Mouse (Mus musculus) liver, adult 2 months (tissue): ENCODE measurements at regions not wholly inside any gene's neighbourhood (a gene's known extent, or its start where the extent isn't known, plus 50 kb on each side); places are given as distances from the start of the nearest gene placed in this dataset.

Source experiments
- DNase-seq: peaks from one replicate; pipeline ENCODE4 v3.0.0-alpha.2; 2011; ENCODE audit warnings: low read depth, low spot score; ENCODE audit errors: extremely low read depth
- H3K27ac ChIP-seq: fragments of 200-500 bp; replicated peaks from 2 replicates; pipeline ENCODE4 v1.5.1; 2012; ENCODE audit warnings: low read depth, mild to moderate bottlenecking, control low read depth, inconsistent platforms, low read length; ENCODE audit not compliant: insufficient read depth
- H3K27me3 ChIP-seq: fragments of 200-500 bp; 2 replicates; pipeline ENCODE4 v1.6.1; 2012; ENCODE audit warnings: mild to moderate bottlenecking, moderate library complexity, low read length, inconsistent platforms; ENCODE audit not compliant: control insufficient read depth, insufficient read depth
- H3K36me3 ChIP-seq: fragments of 200-500 bp; 2 replicates; pipeline ENCODE4 v1.6.1; 2012; ENCODE audit warnings: low read length, inconsistent platforms; ENCODE audit not compliant: control insufficient read depth, insufficient read depth
- H3K4me1 ChIP-seq: fragments of 200-500 bp; 2 replicates; pipeline ENCODE4 v1.6.1; 2011; ENCODE audit warnings: low read length; ENCODE audit not compliant: control insufficient read depth, insufficient read depth
- H3K4me3 ChIP-seq: fragments of 200-500 bp; 2 replicates; pipeline ENCODE4 v1.5.1; 2011; ENCODE audit warnings: low read depth, mild to moderate bottlenecking, control low read depth, low read length, moderate library complexity; ENCODE audit not compliant: insufficient read depth
- H3K79me2 ChIP-seq: fragments of 200-500 bp; 2 replicates; pipeline ENCODE4 v1.6.1; 2012; ENCODE audit warnings: inconsistent platforms, mild to moderate bottlenecking, low read length, moderate library complexity; ENCODE audit not compliant: control insufficient read depth, insufficient read depth
- H3K9ac ChIP-seq: fragments of 200-500 bp; 2 replicates; pipeline ENCODE4 v1.6.1; 2012; ENCODE audit warnings: low read depth, mild to moderate bottlenecking, control low read depth, inconsistent platforms, low read length
- CTCF ChIP-seq: fragments of 200-500 bp; IDR thresholded peaks from 2 replicates; pipeline ENCODE4 v1.5.1; 2011; ENCODE audit warnings: low read depth, low read length, control low read depth
- POLR2A ChIP-seq: fragments of 200-500 bp; IDR thresholded peaks from 2 replicates; pipeline ENCODE4 v1.6.1; 2011; ENCODE audit warnings: low read length, control low read depth; ENCODE audit not compliant: insufficient read depth; ENCODE audit errors: extremely low read depth
- WGBS: fragments of 180-500 bp; shearing (Covaris S2); methylation state at CpG from one replicate; pipeline ENCODE4 v1.1.7; 2018; 5-methylcytosine and 5-hydroxymethylcytosine counted together

GRCm38 (mm10) chr14:110276192-110276591 lies 478.8 kb downstream of the Slitrk6 start:
- no peak for TF ChIP-seq CTCF
- no peak for TF ChIP-seq POLR2A
- DNase-seq = no peak
- no peaks in the 10 kb centered on the region for H3K4me1 ChIP-seq
- 36% methylated on average over 1 of the region's 1 CpGs for WGBS
- H3K27ac ChIP-seq = no peak overlapping the region
- no peaks in the 10 kb centered on the region for H3K36me3 ChIP-seq
- no peak overlapping the region for H3K4me3 ChIP-seq
- H3K27me3 ChIP-seq = no peaks in the 10 kb centered on the region
- H3K79me2 ChIP-seq = no peaks in the 10 kb centered on the region
- no peak overlapping the region for H3K9ac ChIP-seq

- DNase-seq = no peak
- Histone ChIP-seq H3K27ac (no peak overlapping the region), H3K79me2 (no peaks in the 10 kb centered on the region), H3K4me3 (no peak overlapping the region), H3K4me1 (no peaks in the 10 kb centered on the region), H3K9ac (no peak overlapping the region), H3K27me3 (no peaks in the 10 kb centered on the region), H3K36me3 (no peaks in the 10 kb centered on the region)
- no peak for TF ChIP-seq POLR2A
- no peak for TF ChIP-seq CTCF
- WGBS = 62% methylated on average over 2 of the region's 2 CpGs
Measured at GRCm38 (mm10) chr14:110271270-110271669, 483.7 kb downstream of the Slitrk6 start.

- no peak overlapping the region for H3K27ac ChIP-seq
- no peak overlapping the region for H3K9ac ChIP-seq
- no peaks in the 10 kb centered on the region for H3K36me3 ChIP-seq
- no peak overlapping the region for H3K4me3 ChIP-seq
- 81% methylated on average over 1 of the region's 1 CpGs for WGBS
- no peak for TF ChIP-seq CTCF
- TF ChIP-seq POLR2A = no peak
- DNase-seq = no peak
- no peaks in the 10 kb centered on the region for H3K4me1 ChIP-seq
- H3K27me3 ChIP-seq = no peaks in the 10 kb centered on the region
- H3K79me2 ChIP-seq = no peaks in the 10 kb centered on the region
Measured at GRCm38 (mm10) chr14:110244466-110244865, 510.5 kb downstream of the Slitrk6 start.

- DNase-seq = no peak
- no peak for TF ChIP-seq POLR2A
- TF ChIP-seq CTCF = no peak
- Histone ChIP-seq H3K4me3 (no peak overlapping the region), H3K79me2 (no peaks in the 10 kb centered on the region), H3K27me3 (no peaks in the 10 kb centered on the region), H3K4me1 (no peaks in the 10 kb centered on the region), H3K9ac (no peak overlapping the region), H3K36me3 (no peaks in the 10 kb centered on the region), H3K27ac (no peak overlapping the region)
- WGBS = 79% methylated on average over 2 of the region's 2 CpGs
Measured at GRCm38 (mm10) chr14:110243549-110243948, 511.4 kb downstream of the Slitrk6 start.

- no peak for DNase-seq
- no peaks in the 10 kb centered on the region for H3K79me2 ChIP-seq
- no peaks in the 10 kb centered on the region for H3K27me3 ChIP-seq
- H3K36me3 ChIP-seq = no peaks in the 10 kb centered on the region
- TF ChIP-seq POLR2A (no peak), CTCF (no peak)
- WGBS = 71% methylated on average over 2 of the region's 2 CpGs
- H3K27ac ChIP-seq = no peak overlapping the region
- H3K4me3 ChIP-seq = no peak overlapping the region
- H3K9ac ChIP-seq = no peak overlapping the region
- no peaks in the 10 kb centered on the region for H3K4me1 ChIP-seq
Measured at GRCm38 (mm10) chr14:110238800-110239199, 516.1 kb downstream of the Slitrk6 start.

GRCm38 (mm10) chr14:110224678-110225446 lies 530.1 kb downstream of the Slitrk6 start:
- whole genome bisulfite sequencing = 75% methylated on average over 6 of the region's 6 CpGs

More at GRCm38 (mm10) chr14:110224678-110225446, 530.1 kb downstream of the Slitrk6 start:
- Histone ChIP-seq H3K4me3 (no peak overlapping the region), H3K9ac (no peak overlapping the region), H3K27me3 (no peaks in the 10 kb centered on the region), H3K4me1 (no peaks in the 10 kb centered on the region), H3K79me2 (no peaks in the 10 kb centered on the region), H3K27ac (no peak overlapping the region), H3K36me3 (no peaks in the 10 kb centered on the region)
- no peak for TF ChIP-seq POLR2A
- TF ChIP-seq CTCF = no peak
- no peak for DNase-seq
